ENCODE assay signal across 18 mouse cellular contexts in genomic region chr5:125349391-125349790, GRCm38 (mm10).
"Had no signal": no experiment of that assay in that cellular context is flagged by ENCODE, and none has a peak within 500 bp of the region (broad histone marks: within the 10 kb centered on the region; RNA-seq: fewer than 3 reads in every experiment).

No protein-coding gene starts in this region.

- DNase-seq: lung, adult 18-20 months; lung, embryonic 14.5 days; lung, postnatal 10 days; lung, postnatal 4 days; midbrain, embryonic 14.5 days; right cerebral cortex, adult 18-20 months; right cerebral cortex, postnatal 25 days; right cerebral cortex, postnatal 4 days; spleen, adult 18-20 months; thymus, adult 18-20 months; thymus, postnatal 14 days; thymus, postnatal 36 days had no signal

- H3K36me3 ChIP-seq: midbrain, embryonic 10.5 days; midbrain, embryonic 12.5 days; neural tube, embryonic 12.5 days had no signal

- H3K4me1 ChIP-seq: midbrain, embryonic 12.5 days; neural tube, embryonic 12.5 days had no signal

- H3K9me3 ChIP-seq: midbrain, embryonic 10.5 days; neural tube, embryonic 12.5 days had no signal

- H3K27ac ChIP-seq: liver, embryonic 14.5 days; midbrain, embryonic 10.5 days; midbrain, embryonic 12.5 days; neural tube, embryonic 12.5 days had no signal

- H3K4me3 ChIP-seq: midbrain, embryonic 10.5 days; midbrain, embryonic 12.5 days; myocyte; neural tube, embryonic 12.5 days had no signal

- H3K27me3 ChIP-seq: midbrain, embryonic 12.5 days; neural tube, embryonic 12.5 days had no signal

- ATAC-seq: midbrain, embryonic 16.5 days had no signal
